Mouse (Mus musculus): ENCODE measurements at regions not wholly inside any gene's neighbourhood (a gene's known extent, or its start where the extent isn't known, plus 50 kb on each side); places are given as distances from the start of the nearest gene placed in this dataset.

DNA sequence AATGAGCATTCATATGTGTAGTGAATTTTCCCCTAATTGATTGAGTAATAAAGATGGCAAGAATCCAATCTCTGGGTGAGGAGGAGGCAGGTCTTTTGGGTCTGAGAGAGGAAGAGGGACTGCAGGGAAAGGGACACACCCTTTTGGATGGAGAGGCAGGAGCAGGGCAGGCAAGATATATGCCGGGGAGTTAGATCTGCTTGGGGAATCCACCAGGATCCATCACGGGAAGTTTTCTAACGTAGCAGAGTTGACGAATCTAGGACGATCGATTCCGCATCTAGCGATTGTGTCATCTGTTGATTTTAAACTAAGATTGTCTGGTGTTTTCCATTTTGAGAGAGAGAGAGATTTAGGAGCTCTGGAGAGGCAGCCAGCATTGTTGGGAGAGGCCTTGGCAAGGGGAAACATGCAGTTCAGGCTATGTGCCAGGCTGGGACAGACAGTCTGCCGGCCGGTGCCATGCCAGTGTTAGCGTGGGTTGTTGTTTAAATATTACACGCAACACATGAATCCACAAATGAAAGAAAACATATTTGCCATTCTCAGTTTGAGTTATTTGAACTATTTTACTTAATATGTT lies 1843.6 kb downstream of the 9330182O14Rik start:
- TF ChIP-seq POLR2A (IDR thresholded peaks at IDR 0.05; ENCODE audit: control insufficient read depth, extremely low read depth, insufficient read depth, low read length, poor library complexity), result no peak
- TF ChIP-seq CTCF (IDR thresholded peaks at IDR 0.05; ENCODE audit: borderline replicate concordance, control insufficient read depth, extremely low read depth, insufficient read depth, low read length, poor library complexity), result no peak

Measured in thymus, adult 2 months (tissue).